Mouse (Mus musculus) midbrain, embryonic 12.5 days (tissue): ENCODE data around the gene Tgfb2. TPM values are rescaled to one million over a fixed set of nuclear protein-coding genes. Genes with fewer than 3 reads are reported as not detected.

ENCODE experiments used
- ATAC-seq: fragments of 200-750 bp; cut with Nextera tagmentation; 2 replicates; pipeline ENCODE4 v1.8.0; 2017; ENCODE audit warnings: low read depth, moderate TSS enrichment, moderate library complexity; ENCODE audit not compliant: low FRiP score
- H3K27ac ChIP-seq: fragments of 300-500 bp; sonication (generic); replicated peaks from 2 replicates; pipeline ENCODE4 v1.5.1; 2016; ENCODE audit warnings: mild to moderate bottlenecking
- H3K27me3 ChIP-seq: fragments of 300-500 bp; sonication (generic); 2 replicates; pipeline ENCODE4 v1.6.1; 2016; ENCODE audit warnings: mild to moderate bottlenecking
- H3K36me3 ChIP-seq: fragments of 300-500 bp; sonication (generic); 2 replicates; pipeline ENCODE4 v1.6.1; 2016
- H3K4me1 ChIP-seq: fragments of 300-500 bp; sonication (generic); 2 replicates; pipeline ENCODE4 v1.6.1; 2016
- H3K4me2 ChIP-seq: fragments of 300-500 bp; sonication (generic); replicated peaks from 2 replicates; pipeline ENCODE4 v1.6.1; 2016; ENCODE audit warnings: mild to moderate bottlenecking, moderate library complexity
- H3K4me3 ChIP-seq: fragments of 300-500 bp; sonication (generic); 2 replicates; pipeline ENCODE4 v1.5.1; 2016; ENCODE audit warnings: mild to moderate bottlenecking
- H3K9ac ChIP-seq: fragments of 300-500 bp; sonication (generic); replicated peaks from 2 replicates; pipeline ENCODE4 v1.6.1; 2016; ENCODE audit warnings: mild to moderate bottlenecking, moderate library complexity
- H3K9me3 ChIP-seq: fragments of 300-500 bp; sonication (generic); 2 replicates; pipeline ENCODE4 v1.6.1; 2016; ENCODE audit warnings: mild to moderate bottlenecking
- WGBS: fragments of 180-500 bp; shearing (Covaris S2); methylation state at CpG from one replicate; pipeline ENCODE4 v1.1.7; 2016; 5-methylcytosine and 5-hydroxymethylcytosine counted together
- polyA plus RNA-seq: library from polyadenylated mRNA; unstranded; fragments of >200 nt; fragmentation: Nextera tagmentation; extraction: Ambion mirVana; gene quantifications from 2 replicates; pipeline ENCODE4 v1.2.1, GENCODE M21; 2016

Tgfb2 gene
- 12.8 and 16.5 TPM in 2 replicates for polyA plus RNA-seq

GRCm38 (mm10) chr1:186705915-186706248 is at the start of gene Tgfb2:
TSS of gene Tgfb2 (minus strand) at chr1:186705989.
- peak; percentile 31 for ATAC-seq
- peaks cover 49% of the 10 kb centered on the region for H3K27me3 ChIP-seq
- H3K27ac ChIP-seq, result 0 out of 2 replicates have a peak within 1 kb of the TSS, but pooled peaks have one; percentile 30
- no peaks in the 10 kb centered on the region for H3K36me3 ChIP-seq
- 3% methylated on average over 12 of the region's 12 CpGs for WGBS
- peak within 1 kb of the TSS; percentile 68 for H3K9ac ChIP-seq
- peak within 1 kb of the TSS; percentile 77 for H3K4me2 ChIP-seq
- H3K4me1 ChIP-seq, result peaks cover 15% of the 10 kb centered on the region; the same call in 1 of the 2 replicates
- no peaks in the 10 kb centered on the region for H3K9me3 ChIP-seq
- H3K4me3 ChIP-seq, result peak within 1 kb of the TSS; percentile 61

DNA sequence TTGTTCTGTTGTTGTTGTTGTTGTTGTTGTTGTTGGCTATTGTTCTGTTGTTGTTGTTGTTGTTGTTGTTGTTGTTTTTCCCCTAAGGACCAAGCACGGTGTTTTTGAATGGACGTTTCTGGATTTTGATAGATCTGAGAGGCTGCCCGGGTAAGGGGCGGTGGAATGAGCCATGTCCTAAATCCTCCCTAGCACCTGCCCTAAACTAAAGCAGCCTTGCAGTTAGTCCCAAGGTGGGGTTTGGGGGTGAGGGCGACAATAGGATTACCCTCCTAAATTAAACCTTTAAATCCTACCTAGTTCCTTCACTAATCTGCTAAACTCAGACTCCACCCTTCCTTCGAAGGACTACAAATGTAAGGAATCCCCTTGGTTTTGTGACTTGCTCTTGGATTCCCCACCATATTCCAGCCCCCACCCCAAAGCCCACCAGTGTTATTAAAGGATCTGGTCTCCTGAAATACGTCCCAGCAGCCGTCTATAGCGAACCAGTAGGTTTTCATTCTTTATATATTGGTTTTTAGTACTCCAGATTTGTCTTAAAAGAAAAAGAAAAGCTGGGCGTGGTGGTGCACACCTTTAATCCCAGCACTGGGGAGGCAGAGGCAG is 44.0 kb upstream of the Tgfb2 start:
- 35% methylated on average over 10 of the region's 10 CpGs for WGBS
- Histone ChIP-seq H3K9ac (peak overlapping the region; percentile 85), H3K4me1 (peaks cover 23% of the 10 kb centered on the region), H3K36me3 (no peaks in the 10 kb centered on the region), H3K9me3 (no peaks in the 10 kb centered on the region), H3K27me3 (no peaks in the 10 kb centered on the region), H3K4me2 (peak overlapping the region; percentile 91), H3K4me3 (peak overlapping the region; percentile 75), H3K27ac (peak overlapping the region; percentile 83)
- peak; percentile 74 for ATAC-seq

- Histone ChIP-seq H3K4me3 (peak within 1 kb of the TSS; percentile 75), H3K36me3 (no peaks in the 10 kb centered on the region), H3K9me3 (no peaks in the 10 kb centered on the region), H3K27me3 (no peaks in the 10 kb centered on the region), H3K27ac (peak within 1 kb of the TSS; percentile 83), H3K4me2 (peak within 1 kb of the TSS; percentile 91), H3K4me1 (peaks cover 23% of the 10 kb centered on the region), H3K9ac (peak within 1 kb of the TSS; percentile 85)
- WGBS, result under 1% methylated on average over 46 of the region's 46 CpGs
- peak; percentile 94 for ATAC-seq
Measured at GRCm38 (mm10) chr1:186748724-186749653, 43.2 kb upstream of the Tgfb2 start, which contains the start of gene Rrp15. TSS of gene Rrp15 (minus strand) at chr1:186749358.

DNA sequence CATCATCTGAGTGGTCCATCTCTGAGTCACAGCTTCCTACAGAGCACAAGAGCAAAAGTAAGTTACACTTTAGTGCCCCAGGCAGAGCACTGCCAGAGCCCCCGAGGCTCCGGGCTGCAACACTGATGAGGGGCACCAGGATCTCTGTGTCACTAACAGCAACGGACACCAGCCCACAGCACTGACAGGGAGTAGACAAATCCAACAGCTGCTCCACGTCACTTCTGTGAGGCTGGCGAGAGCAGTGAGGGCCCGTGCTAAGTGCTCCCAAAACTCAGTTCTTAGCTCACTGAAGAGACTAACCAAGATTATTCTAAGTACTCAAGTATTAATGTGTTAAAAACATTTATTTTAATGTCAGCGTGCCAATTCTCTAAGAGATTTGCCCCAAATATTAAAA is 34.0 kb upstream of the Tgfb2 start:
- ATAC-seq, result no peak
- no peaks in the 10 kb centered on the region for H3K27me3 ChIP-seq
- H3K36me3 ChIP-seq, result peaks cover 37% of the 10 kb centered on the region
- H3K9ac ChIP-seq, result no peak overlapping the region
- no peaks in the 10 kb centered on the region for H3K9me3 ChIP-seq
- no peaks in the 10 kb centered on the region for H3K4me1 ChIP-seq
- no peak overlapping the region for H3K4me3 ChIP-seq
- no peak overlapping the region for H3K4me2 ChIP-seq
- no peak overlapping the region for H3K27ac ChIP-seq
- 87% methylated on average over 7 of the region's 7 CpGs for WGBS

GRCm38 (mm10) chr1:186735537-186735936 is 29.7 kb upstream of the Tgfb2 start:
- Histone ChIP-seq H3K36me3 (peaks cover 42% of the 10 kb centered on the region), H3K4me2 (no peak overlapping the region), H3K27me3 (no peaks in the 10 kb centered on the region), H3K4me1 (no peaks in the 10 kb centered on the region), H3K4me3 (no peak overlapping the region), H3K9ac (no peak overlapping the region), H3K9me3 (no peaks in the 10 kb centered on the region), H3K27ac (no peak overlapping the region)
- WGBS, result 93% methylated on average over 5 of the region's 5 CpGs
- no peak for ATAC-seq

DNA sequence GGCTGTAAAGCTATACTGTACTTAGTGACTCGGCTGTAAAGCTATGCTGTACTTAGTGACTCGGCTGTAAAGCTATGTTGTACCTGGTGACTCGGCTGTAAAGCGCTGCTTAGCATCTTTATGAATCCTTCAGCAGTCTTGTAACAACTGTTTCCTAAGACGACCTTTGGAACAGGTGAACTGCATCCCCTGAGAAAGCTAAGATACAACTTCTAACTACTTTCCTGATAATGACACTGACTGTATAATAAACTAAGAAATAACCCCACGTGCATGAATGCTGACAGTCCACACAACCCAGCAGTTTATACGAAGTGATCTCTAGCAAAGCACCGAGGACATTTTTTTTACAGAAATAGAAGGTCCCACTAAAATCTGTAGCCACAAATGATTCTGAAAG is 27.3 kb upstream of the Tgfb2 start:
- Histone ChIP-seq H3K4me1 (no peaks in the 10 kb centered on the region), H3K36me3 (peaks cover 35% of the 10 kb centered on the region), H3K27ac (no peak overlapping the region), H3K9me3 (no peaks in the 10 kb centered on the region), H3K9ac (no peak overlapping the region), H3K4me2 (no peak overlapping the region), H3K4me3 (no peak overlapping the region), H3K27me3 (no peaks in the 10 kb centered on the region)
- no peak for ATAC-seq
- WGBS, result 96% methylated on average over 8 of the region's 8 CpGs

DNA sequence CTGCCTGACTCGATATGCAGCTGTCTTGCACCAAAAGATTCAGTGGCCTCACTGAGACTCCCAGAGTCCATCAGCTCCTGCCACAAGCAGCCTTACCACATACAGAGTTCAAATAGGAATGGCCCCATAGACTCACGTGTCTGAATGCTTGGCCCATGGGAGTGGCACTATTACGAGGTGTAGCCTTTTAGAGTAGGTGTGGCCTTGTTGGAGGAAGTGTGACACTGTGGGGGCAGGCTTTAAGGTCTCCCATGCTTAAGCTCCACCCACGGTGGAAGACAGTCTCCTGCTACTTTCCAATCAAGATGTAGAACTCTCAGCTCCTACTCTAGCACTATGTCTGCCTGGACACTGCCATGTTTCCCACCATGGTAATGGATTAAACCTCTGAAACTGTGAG is 23.0 kb upstream of the Tgfb2 start:
- 78% methylated on average over 4 of the region's 4 CpGs for WGBS
- no peaks in the 10 kb centered on the region for H3K9me3 ChIP-seq
- H3K9ac ChIP-seq, result no peak overlapping the region
- no peaks in the 10 kb centered on the region for H3K36me3 ChIP-seq
- no peak for ATAC-seq
- H3K27me3 ChIP-seq, result no peaks in the 10 kb centered on the region
- H3K27ac ChIP-seq, result no peak overlapping the region
- no peak overlapping the region for H3K4me3 ChIP-seq
- H3K4me2 ChIP-seq, result no peak overlapping the region
- no peaks in the 10 kb centered on the region for H3K4me1 ChIP-seq

GRCm38 (mm10) chr1:186726117-186726516 is 20.3 kb upstream of the Tgfb2 start:
- Histone ChIP-seq H3K27me3 (no peaks in the 10 kb centered on the region), H3K27ac (no peak overlapping the region), H3K9ac (no peak overlapping the region), H3K4me1 (no peaks in the 10 kb centered on the region), H3K4me2 (no peak overlapping the region), H3K36me3 (no peaks in the 10 kb centered on the region), H3K4me3 (no peak overlapping the region), H3K9me3 (no peaks in the 10 kb centered on the region)
- 81% methylated on average over 7 of the region's 7 CpGs for WGBS
- no peak for ATAC-seq

GRCm38 (mm10) chr1:186722299-186722698 is 16.5 kb upstream of the Tgfb2 start:
- ATAC-seq, result 0 out of 2 replicates have a peak, but pooled peaks have one; percentile 41
- no peak overlapping the region for H3K4me2 ChIP-seq
- 92% methylated on average over 9 of the region's 9 CpGs for WGBS

DNA sequence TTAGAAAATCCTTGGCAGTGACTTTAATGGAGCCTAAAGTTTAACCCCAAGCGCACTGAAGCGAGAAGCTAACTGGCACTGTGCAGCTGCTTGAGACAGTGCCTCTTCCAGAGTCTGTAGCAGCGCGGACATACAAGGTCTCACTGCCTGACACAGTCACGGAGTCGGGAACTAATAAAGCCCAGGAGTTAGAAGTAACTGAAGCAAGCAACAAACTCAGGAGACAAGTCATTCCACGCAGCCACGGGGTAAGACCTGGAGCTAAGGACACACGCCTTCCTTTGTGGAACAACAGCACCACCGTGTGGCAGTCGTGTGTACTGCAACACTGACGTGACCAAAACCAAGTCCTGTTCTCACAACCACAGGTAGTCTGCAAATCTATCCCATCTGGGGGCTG is 16.1 kb upstream of the Tgfb2 start:
- Histone ChIP-seq H3K27me3 (no peaks in the 10 kb centered on the region), H3K4me3 (no peak overlapping the region), H3K9ac (no peak overlapping the region), H3K4me2 (no peak overlapping the region), H3K27ac (no peak overlapping the region), H3K4me1 (no peaks in the 10 kb centered on the region), H3K36me3 (peaks cover 23% of the 10 kb centered on the region), H3K9me3 (no peaks in the 10 kb centered on the region)
- ATAC-seq, result peak; percentile 70
- 37% methylated on average over 12 of the region's 12 CpGs for WGBS

More at GRCm38 (mm10) chr1:186722299-186722698, 16.5 kb upstream of the Tgfb2 start:
- Histone ChIP-seq H3K9me3 (no peaks in the 10 kb centered on the region), H3K27ac (no peak overlapping the region), H3K27me3 (no peaks in the 10 kb centered on the region), H3K9ac (no peak overlapping the region), H3K4me3 (no peak overlapping the region), H3K36me3 (peaks cover 23% of the 10 kb centered on the region), H3K4me1 (no peaks in the 10 kb centered on the region)

DNA sequence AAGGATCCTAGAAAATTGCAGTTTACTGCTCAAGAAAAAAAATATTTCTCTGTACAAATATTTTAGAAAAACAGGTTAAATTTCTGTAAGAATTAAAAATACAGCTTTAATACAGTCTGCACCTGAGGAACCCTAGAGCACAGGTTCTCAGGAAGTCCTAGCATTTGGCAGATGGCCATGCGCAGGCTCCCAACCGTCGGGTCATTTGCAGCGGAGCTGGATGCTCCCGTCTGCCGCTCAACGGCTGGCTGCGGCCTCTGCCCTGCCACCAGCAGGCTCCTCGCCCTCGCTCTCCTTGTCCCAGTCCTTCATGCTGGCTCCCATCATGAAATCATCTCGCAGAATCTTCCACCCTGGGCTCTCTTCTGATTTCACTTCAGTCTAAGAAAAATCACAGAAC is 15.4 kb upstream of the Tgfb2 start:
- Histone ChIP-seq H3K9ac (no peak overlapping the region), H3K4me3 (no peak overlapping the region), H3K4me1 (no peaks in the 10 kb centered on the region), H3K27me3 (no peaks in the 10 kb centered on the region), H3K4me2 (no peak overlapping the region), H3K36me3 (peaks cover 23% of the 10 kb centered on the region), H3K27ac (no peak overlapping the region), H3K9me3 (no peaks in the 10 kb centered on the region)
- 96% methylated on average over 11 of the region's 11 CpGs for WGBS
- ATAC-seq, result no peak

- Histone ChIP-seq H3K4me3 (no peak overlapping the region), H3K36me3 (peaks cover 23% of the 10 kb centered on the region)
- WGBS, result 90% methylated on average over 9 of the region's 9 CpGs
Measured at GRCm38 (mm10) chr1:186719708-186720107, 13.9 kb upstream of the Tgfb2 start.

More at GRCm38 (mm10) chr1:186719708-186720107, 13.9 kb upstream of the Tgfb2 start:
- Histone ChIP-seq H3K4me2 (no peak overlapping the region), H3K4me1 (no peaks in the 10 kb centered on the region), H3K9me3 (no peaks in the 10 kb centered on the region), H3K27ac (no peak overlapping the region), H3K9ac (no peak overlapping the region), H3K27me3 (no peaks in the 10 kb centered on the region)
- no peak for ATAC-seq
